Mouse (Mus musculus) inflammation-experienced regulatory T-cells, adult 6 months (primary cell): ENCODE data around the gene Plscr5. TPM values are rescaled to one million over a fixed set of nuclear protein-coding genes. Genes with fewer than 3 reads are reported as not detected.

Experiments used
- ATAC-seq: one replicate; pipeline ENCODE4 v1.8.0; 2017
- polyA plus RNA-seq, 3 experiments: library from polyadenylated mRNA; unstranded; fragments of 100-300 nt; shearing (Covaris generic); gene quantifications; one replicate each; pipeline ENCODE4 v1.2.1; 2017

The Plscr5 gene
- polyA plus RNA-seq, 3 experiments from 2014 or later: not detected

DNA sequence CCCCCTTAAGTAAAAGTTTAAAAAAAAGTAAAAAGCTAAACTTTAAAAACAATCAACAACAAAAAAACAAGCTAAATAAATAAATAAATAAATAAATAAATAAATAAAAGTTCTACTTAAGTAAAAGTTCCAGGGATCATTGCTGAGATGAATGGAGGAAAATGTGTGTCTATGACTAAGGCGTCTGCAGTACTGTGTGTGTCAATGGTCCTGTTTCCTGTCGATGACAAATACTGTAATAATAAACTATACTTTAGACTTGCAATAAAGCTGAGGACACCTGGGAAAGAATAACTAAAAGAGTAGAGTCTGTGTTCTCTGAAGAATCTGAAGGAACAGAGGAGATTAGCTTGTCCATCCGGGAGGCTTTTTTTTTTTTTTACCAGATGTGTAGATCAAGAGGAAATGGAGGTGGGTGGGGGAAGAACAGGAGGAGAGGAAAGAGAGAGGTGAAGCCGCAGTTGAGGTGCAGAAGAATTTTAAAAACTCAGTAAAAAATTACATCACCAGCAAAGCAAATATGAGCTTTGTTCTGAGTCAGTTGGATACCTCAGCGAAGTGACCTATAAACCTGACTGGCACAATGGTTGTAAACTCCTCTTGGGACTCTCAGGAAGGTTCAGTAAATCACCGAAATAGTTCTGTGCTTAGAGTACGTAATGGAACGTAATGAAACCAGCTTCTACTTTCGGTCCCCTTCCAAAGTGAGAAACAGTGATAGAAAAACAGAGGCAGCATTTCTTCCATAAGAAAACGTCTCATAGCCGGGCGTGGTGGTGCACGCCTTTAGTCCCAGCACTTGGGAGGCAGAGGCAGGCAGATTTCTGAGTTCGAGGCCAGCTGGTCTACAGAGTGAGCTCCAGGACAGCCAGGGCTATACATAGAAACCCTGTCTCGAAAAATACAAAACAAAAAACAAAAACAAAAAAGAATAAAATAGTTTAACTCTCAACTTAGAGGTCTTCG, 36.4 kb downstream of the Plscr5 start:
- peak; percentile 86 for ATAC-seq

DNA sequence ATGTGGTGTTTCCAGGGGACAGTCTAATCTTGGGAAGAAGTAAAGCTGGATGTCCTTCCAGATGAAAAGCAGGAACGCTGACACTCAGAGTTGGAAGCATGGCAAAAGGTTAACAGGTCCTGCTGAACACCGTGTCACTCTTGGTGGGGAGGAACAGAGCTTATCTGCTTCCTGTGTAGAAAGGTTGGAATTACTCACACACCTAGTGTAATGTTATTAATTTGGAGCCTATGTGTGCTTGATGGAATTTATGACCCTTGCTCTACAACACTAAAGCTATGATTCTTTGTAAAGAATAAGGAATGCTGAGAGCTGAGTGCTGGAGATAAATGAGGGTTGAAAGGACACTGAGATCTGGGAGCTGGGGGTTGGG, 37.1 kb downstream of the Plscr5 start:
- peak; percentile 47 for ATAC-seq

DNA sequence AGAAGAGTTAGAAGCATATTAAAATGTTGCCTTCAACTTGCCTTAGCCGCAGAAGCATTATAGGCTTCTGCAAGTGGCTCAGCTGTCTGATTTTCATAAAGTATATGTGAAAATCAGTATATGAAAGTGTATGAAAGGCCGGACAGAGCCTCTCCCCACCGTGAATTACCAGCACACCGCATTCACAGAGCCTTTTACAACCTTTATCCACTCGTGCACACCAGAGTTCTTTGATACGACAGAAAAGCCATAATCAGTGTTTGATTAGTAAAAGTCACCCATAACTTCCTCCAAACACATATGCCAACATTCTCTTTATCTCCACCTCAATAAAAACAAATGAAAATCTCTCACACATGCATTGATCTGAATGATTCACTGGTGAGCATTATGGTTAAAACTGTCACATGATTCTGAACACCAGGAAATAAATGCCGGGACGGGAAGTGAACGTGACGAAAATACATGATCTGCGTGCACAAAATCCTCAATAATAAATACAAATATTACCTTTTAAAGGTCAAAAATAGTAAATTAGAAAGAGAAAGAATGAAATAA, 42.2 kb downstream of the Plscr5 start:
- no peak for ATAC-seq

DNA sequence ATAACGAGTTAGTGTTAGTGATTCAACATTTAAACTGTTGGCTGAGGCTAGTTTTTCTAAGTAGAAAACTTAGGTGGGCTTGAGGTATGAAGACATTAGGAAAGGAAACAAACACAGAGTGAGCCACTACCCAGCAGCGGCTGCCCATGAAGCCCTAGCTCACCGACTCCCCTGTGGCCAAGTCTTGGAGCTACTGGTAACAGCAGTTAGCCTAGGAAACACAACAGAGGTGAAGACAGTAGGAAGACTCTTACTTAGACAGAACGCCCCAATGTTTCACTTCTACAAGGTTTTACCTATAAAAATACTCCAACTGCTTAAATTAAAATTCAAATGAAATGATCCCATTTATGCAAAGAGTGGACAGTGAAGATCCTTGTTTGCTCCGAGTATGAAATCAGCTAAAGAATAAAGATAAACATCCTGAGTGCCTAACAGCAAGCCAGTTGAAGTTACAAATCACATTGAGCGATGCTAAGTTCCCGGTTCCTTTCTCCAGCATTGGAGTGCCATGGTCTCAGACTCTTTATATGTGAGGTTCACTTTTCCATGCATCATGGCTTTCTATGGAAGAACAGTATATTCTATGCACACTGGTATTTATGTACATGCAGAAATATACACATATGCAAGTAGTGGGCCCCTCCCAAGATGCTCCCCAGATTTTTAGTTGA, 56.2 kb downstream of the Plscr5 start:
- no peak for ATAC-seq

DNA sequence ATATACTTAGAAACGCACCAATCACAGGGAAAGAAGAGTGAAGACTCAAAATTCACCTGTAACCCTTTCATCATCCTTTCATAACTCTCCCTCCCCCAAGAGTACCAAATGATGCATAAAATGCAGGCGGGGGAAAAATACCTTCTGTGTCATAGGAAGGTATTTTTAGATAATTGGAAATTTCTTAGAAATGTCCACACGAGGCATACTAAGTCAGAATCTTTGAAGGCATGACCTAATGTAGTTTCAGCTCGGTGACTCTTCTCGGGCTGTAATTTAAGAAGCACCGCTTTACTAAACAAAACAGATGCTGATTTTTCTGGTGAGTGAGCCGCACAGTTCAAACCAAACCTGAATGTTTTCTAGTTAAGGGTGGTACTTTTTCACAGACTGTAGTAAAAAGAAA, 56.7 kb downstream of the Plscr5 start, which contains the start of gene Plscr1:
Gene Plscr1 (plus strand): TSS at position 304 of the 406 bp plus-strand sequence.
- ATAC-seq: peak; percentile 44

DNA sequence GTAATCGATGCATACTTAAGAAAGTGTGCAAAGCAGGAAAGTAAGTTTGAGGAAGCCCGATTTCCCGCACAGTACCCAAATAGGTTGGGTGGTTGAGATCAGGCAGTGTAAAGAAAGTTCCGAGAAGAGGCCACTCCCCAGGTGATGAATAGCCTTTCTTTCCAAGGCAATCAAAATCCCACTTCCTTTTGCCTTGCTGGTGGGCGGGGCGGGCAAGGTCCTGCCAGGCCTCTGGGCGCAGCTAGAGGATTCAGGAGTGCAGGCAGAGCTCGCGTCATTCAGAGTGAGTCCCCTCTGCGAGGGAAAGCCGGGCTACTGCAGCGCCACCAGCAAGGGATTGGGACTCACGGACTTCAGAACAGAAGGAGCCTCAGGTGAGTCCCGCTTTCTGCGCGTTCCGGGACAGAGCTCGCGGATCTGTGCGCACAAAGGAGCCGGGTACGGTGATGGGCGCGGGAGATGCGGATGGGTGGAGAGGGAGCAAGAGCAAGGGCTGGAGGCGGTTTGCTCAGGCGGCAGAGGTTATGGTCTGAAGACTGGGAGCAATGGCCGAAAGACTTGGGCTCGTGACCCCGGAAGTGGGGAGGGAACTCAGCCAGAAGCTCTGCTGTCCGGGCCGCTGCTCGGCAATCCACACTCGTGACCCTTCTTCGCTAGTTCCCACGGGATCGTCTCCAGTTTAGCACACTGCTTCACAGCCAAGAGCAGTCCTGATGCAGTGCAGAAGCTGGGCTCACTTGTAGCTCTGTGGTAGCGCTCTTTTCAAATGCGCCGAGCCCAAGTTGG, 57.4 kb downstream of the Plscr5 start:
- ATAC-seq: peak; percentile 56

DNA sequence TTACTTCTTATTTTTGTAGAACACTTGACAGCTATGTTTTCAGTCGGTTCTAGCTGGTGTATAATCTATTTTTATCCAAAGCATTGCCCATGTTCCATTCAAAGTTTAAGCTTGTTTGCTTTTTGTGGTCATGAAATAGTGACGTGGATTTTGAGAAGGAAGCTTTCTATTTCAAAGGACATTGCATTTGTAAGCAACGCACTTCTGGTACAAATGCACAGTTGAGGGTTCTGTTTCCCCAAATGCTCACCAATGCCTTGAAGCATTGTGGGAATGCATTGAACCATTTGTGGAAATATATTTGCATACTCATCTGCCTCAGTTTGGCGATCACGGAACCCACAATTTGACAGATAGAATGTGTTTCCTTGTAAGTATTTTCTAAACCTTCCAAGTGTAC, 60.0 kb downstream of the Plscr5 start:
- ATAC-seq: peak; percentile 25

DNA sequence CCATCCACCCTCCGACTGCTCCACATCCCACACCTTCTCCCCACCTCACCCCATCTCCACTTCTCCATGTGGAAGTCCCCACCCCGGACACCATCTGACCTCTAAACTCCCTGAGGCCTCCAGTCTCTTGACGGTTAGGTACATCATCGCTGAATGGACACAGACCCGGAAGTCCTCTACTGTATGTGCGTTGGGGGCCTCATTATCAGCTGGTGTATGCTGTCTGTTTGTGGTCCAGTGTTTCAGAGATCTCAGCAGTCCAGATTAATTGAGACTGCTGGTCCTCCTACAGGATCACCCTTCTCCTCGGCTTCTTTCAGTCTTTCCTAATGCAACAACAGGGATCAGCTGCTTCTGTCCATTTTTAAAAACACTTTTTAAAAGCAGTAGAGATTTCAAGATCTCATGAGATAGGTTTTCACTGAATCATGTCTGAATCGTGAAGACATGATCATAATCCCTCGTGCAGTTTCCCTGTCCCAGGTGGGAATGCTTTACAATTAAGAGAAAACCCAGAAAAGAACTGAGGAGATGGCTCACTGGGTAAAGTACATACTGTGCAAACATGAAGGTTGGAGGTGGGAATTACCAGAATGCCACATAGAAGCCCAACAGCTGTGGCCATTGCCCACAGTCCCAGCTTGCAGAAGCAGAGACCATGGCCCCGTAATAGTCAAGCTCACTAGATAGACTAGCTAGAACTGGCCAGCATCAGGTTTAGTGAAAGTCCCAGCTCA, 61.0 kb downstream of the Plscr5 start:
- no peak for ATAC-seq

Other genes with a start within 250 kb of the Plscr5 start
- 100 to 1,000 TPM in 2 of 3 experiments, 10 to 100 TPM in 1; 87.2 to 159 (median 107) TPM for gene Plscr1, start 56.8 kb downstream of the Plscr5 start, polyA plus RNA-seq
- not detected for gene Plscr2, start 82.7 kb downstream of the Plscr5 start, polyA plus RNA-seq
- under 1 TPM in 1 of 3 experiments, not detected in 2; 0.50 TPM for gene 1700057G04Rik, start 116.4 kb downstream of the Plscr5 start, polyA plus RNA-seq